Mouse (Mus musculus) natural killer cell, adult 2 months (primary cell): ENCODE measurements around the gene Htra2.

Experiments used
- DNase-seq, 2 experiments: peaks; one replicate each; pipeline ENCODE4 v3.0.0; 2022; ENCODE audit warnings: low spot score in 2 of 2

Gene Htra2

GRCm38 (mm10) chr6:83033249-83034185 lies 21.6 kb downstream of the Htra2 start, which contains the start of the genes Dok1 and Loxl3:
Dok1 (minus strand) TSS chr6:83033471.
Loxl3 (plus strand) TSS chr6:83034173.
- peak; percentile 60 to 70 for DNase-seq

GRCm38 (mm10) chr6:83032769-83033191 lies 22.3 kb downstream of the Htra2 start:
- peak; percentile 54 to 58 for DNase-seq

GRCm38 (mm10) chr6:83031921-83032590 lies 23.0 kb downstream of the Htra2 start:
- no peak for DNase-seq

- DNase-seq, result no peak
Measured at GRCm38 (mm10) chr6:83031111-83031510, 24.0 kb downstream of the Htra2 start.

DNA sequence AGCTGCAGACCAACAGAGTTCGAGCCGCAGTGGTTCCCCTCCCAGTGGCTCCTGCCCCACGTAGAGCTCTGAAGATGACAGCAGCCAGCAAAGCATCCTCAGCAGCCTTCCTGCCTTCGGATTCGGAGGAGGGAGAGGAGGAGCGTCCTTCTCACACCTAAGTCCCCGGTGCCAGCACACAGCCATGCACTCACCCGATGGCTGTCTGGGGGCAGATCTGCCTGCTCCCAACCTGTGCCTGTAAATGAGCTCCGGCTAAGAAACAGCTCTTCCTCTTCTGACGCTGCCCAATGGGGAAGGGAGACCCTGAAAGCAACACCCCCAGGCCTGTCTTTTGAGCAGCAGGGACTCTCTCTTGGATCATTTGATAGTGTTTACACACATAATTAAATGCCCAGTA lies 25.3 kb downstream of the Htra2 start:
- no peak for DNase-seq

- no peak for DNase-seq
Measured at GRCm38 (mm10) chr6:83027706-83028105, 27.4 kb downstream of the Htra2 start.

GRCm38 (mm10) chr6:83027293-83027692 lies 27.8 kb downstream of the Htra2 start:
- DNase-seq, result no peak

DNA sequence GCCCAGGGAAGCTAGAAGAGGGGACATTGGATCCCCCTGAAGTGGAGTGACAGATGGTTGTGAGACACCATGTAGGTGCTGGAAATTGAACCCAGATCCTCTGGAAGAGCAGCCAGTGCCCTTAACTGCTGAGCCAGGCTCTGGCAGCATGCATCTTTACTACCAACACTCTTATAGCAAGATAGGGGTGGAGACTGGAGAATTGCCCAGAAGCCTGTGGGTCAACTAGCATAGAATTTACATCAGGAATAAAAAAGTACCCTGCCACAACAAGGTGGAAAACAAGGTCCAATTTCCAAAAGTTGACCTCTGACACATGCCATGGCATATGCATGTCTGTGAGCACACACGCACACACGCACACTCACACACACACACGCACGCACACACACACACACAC lies 29.9 kb downstream of the Htra2 start:
- no peak for DNase-seq

- no peak for DNase-seq
Measured at GRCm38 (mm10) chr6:83024421-83024820, 30.7 kb downstream of the Htra2 start.

GRCm38 (mm10) chr6:83023786-83024185 lies 31.3 kb downstream of the Htra2 start:
- no peak for DNase-seq

- no peak for DNase-seq
Measured at GRCm38 (mm10) chr6:83023008-83023407, 32.1 kb downstream of the Htra2 start.

DNA sequence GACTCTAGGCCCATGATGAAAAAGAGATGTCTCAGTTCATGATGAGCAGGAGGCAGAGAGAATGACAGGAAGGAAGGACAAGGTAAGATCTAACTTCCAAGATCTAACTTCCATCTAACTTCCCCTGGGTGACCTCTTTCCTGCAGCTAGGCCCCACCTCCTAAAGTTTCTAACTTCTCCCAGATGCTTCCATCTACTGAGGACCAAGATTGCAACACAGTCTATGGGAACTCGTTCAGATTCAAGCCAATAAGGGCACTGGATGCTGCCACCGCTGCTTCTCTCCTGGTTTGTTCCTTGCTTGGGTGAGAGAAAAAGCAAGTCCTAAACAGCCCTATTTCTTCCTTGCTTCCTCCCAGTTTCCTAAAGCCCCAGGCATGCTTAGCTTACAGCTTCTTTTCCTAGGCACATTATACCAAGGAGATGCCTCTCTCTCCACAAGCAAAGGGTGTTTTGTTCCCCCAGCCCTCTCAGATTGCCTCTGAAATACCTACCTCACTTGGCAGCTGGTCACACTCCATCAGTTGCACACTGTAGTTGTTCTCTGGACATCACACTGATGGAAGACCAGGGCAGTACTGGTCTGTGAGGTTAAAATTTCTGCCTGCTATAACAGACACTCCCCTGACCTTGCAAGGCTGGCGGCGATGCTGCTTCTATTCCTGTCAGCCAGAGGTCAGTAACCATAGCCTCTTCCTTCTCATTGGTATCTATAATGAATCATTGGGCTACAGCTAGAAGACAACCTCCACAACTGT lies 34.1 kb downstream of the Htra2 start:
- DNase-seq, result no peak

DNA sequence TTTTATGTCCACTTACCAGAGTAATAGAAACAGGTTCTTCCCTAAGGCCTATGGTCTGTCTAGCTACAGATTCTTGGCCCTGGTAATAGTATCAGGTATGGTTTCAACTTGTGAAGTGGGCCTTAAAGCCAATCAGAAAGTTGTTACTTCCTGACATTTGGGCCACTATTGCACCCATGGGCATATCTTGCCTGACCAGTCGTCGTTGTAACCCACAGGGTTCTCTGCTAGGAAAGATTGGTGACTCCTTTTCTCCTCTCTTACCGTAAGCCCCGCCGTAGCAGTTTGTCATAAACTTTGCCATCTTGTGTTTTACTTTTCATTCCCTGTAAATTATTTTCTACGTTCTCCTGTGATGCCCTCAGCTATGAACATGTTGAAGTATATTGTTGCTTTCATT lies 35.0 kb downstream of the Htra2 start:
- no peak for DNase-seq

DNA sequence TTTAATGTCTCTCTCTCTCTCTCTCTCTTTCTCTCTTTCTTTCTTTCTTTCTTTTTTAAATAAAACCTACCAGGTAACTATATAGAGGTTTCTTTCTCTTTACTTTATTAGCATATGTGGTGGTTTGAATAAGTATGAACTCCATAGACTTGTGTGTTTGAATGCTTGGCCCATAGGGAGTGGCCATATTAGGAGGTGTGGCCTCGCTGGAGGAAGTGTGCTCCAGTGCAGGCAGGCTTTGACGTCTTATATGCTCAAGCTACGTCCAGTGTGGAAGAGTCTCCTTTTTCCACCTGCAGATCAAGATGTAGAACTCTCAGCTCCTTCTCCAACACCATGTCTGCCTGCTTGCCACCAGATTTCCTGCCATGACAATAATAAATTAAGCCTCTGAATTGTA lies 36.0 kb downstream of the Htra2 start:
- no peak for DNase-seq

- DNase-seq, result no peak
Measured at GRCm38 (mm10) chr6:83017190-83017589, 37.9 kb downstream of the Htra2 start.

DNA sequence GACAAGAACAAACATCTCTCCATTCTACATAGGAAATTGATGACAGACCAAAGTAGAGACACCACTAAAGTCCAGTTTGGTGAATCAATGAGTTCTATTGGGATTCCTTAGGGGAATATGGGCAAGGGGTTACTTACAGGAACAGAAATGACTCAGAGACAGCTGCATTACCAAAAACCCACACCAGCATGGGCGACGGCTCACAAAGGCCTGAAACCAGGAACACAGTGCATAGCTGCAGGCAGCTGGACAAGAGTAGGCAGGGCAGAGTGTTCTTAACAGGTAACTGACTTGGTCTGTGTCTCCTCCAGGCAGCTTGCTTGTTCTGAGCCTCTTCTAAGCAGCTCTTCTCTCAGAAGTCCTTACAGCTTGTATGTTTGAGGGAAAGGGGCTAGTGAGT lies 39.3 kb downstream of the Htra2 start:
- no peak for DNase-seq

GRCm38 (mm10) chr6:83014482-83015466 lies 40.3 kb downstream of the Htra2 start:
- no peak for DNase-seq

DNA sequence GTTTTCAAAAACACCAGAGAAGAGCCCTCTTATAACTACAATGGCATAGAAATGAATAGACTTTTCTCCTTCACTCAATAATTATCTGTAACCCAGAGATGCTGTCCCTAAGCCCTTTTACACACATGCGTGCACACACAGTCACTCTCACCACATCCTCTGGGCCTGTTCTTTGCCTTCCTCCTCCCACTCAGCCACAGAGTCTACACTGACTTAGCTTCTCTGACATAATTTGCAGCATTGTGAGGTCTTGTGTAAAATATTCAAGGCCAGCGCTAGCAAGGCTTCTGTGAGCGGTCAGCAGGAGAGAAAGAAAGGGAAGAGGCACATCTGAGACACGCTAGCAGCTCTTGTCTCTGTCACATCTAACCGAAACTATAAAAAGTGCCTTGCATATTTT lies 41.6 kb downstream of the Htra2 start:
- DNase-seq, result peak; percentile 36 to 42

DNA sequence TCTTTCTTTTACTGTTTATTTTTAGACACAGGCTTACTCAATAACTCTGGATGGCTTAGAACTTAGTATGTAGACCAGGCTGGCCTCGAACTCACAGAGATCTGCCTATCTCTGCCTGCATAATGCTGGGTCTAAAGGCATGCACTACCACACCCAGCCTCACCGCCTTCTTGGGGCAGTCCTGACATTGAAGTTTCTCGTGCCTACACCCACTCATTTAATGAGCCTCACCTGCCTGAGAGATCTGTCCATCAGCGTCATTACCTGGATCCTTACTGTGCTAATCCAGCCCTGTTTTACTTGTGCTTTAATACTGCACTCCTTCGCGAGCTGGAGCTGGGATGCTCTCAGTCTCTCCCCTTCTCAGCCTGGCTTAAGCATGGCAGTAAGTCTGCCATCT lies 43.3 kb downstream of the Htra2 start:
- DNase-seq, result no peak

GRCm38 (mm10) chr6:83011255-83011654 lies 43.8 kb downstream of the Htra2 start:
- DNase-seq, result no peak

DNA sequence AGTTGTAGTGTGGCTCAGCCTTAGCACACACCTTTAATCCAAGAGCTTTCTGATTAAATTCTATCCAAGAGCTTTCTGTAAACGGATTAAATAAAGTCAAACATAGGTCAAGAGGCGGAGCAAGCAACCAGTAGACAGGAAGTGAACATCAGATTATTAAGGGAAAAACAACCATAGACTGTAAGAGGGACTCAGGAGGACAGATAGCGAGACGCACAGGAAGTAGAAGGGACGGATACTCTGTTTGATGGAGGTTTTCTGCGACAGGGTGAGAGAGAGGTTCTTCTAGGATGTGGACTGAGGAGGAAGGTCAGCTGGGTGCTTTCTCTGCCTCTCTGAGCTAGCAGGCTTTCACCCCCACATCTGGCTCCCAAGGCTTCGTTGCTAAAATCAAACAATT lies 45.1 kb downstream of the Htra2 start:
- DNase-seq, result peak; percentile 24 to 34
